In genomic region chr11:114283208-114283607, GRCm38 (mm10) we compare ENCODE assay signal across 8 mouse cellular contexts.
A peak's percentile ranks its signal among the peaks of the same experiment; 100 is the strongest.
DNase-seq lines count a peak whose midpoint lies in the region; TF ChIP-seq lines count a peak whose summit lies in the region.
"Had no signal": no experiment of that assay in that cellular context is flagged by ENCODE, and none has a peak within 500 bp of the region (broad histone marks: within the 10 kb centered on the region; RNA-seq: fewer than 3 reads in every experiment).

No protein-coding gene starts in this region.

- no peaks in the 10 kb centered on the region for H3K36me3 ChIP-seq in ES-E14 (ENCODE audit: control insufficient read depth, insufficient read depth, low read length, poor library complexity, severe bottlenecking)

- H3K27ac ChIP-seq in ES-E14 (ENCODE audit: insufficient read depth, low read depth, low read length, poor library complexity, severe bottlenecking) = no peak overlapping the region

- H3K4me3 ChIP-seq in ES-E14 (ENCODE audit: insufficient read depth in 1 of 2, low read depth in 1 of 2, low read length in 2 of 2, poor library complexity in 1 of 2, severe bottlenecking in 1 of 2) = no peak overlapping the region
- H3K4me3 ChIP-seq: megakaryocyte, embryonic 14.5 days had no signal

- H3K4me1 ChIP-seq in ES-E14 (ENCODE audit: control insufficient read depth in 2 of 2, insufficient read depth in 2 of 2, low read length in 2 of 2, poor library complexity in 1 of 2) = peaks cover 0 to 7% of the 10 kb centered on the region in 2 experiments; a peak in 1 of 4 replicates

- in situ Hi-C loops in ES-E14 (cut with MboI; ENCODE audit: low sequenced_read_pairs in 2 of 2, unreplicated experiment in 2 of 2) = no loop called here

- H3K9ac ChIP-seq in ES-E14 (ENCODE audit: insufficient read depth, low read depth, low read length, poor library complexity, severe bottlenecking) = no peak overlapping the region

- H3K9me3 ChIP-seq in ES-E14 (ENCODE audit: control insufficient read depth, insufficient read depth, low read depth, low read length) = no peaks in the 10 kb centered on the region
- H3K9me3 ChIP-seq: megakaryocyte, embryonic 14.5 days had no signal

- DNase-seq in layer of hippocampus, adult 11-12 months (ENCODE audit: low spot score) = peak; percentile 53
- DNase-seq in layer of hippocampus, postnatal 36 days = no peak
- no peak for DNase-seq in ES-E14 (ENCODE audit: low read depth, low spot score)
- DNase-seq in adrenal gland, postnatal 25 days = peak; percentile 59
- DNase-seq in forelimb bud, embryonic 11.5 days (ENCODE audit: low read depth, low spot score) = peak; percentile 41
- peak; percentile 59 for DNase-seq in lung, postnatal 14 days
- peak; percentile 88 for DNase-seq in thymus, postnatal 4 days

TF ChIP-seq in ES-E14, 5 proteins besides CTCF, POLR2A, EP300 and RAD21:
- TF ChIP-seq ZC3H11A (IDR thresholded peaks at IDR 0.05; ENCODE audit: borderline replicate concordance, low read depth, low read length) (peak; percentile 24), MAFK (IDR thresholded peaks at IDR 0.05; ENCODE audit: insufficient read depth, low read depth, low read length) (no peak)

Comparison
In these comparisons a context has a peak if more than half of its experiments do, and no peak if none do; other contexts are left out.
1. DNase-seq: peak in layer of hippocampus, adult 11-12 months (single experiment), adrenal gland, postnatal 25 days (single experiment), forelimb bud, embryonic 11.5 days (single experiment), lung, postnatal 14 days (single experiment) and thymus, postnatal 4 days (single experiment); none in layer of hippocampus, postnatal 36 days (0 of 2) and ES-E14 (single experiment).